Mouse (Mus musculus) liver, adult 2 months (tissue): ENCODE measurements around the gene Klhdc8a.

ENCODE experiments used
- CTCF ChIP-seq: fragments of 200-500 bp; IDR thresholded peaks from 2 replicates; pipeline ENCODE4 v1.5.1; 2011; ENCODE audit warnings: low read depth, low read length, control low read depth
- POLR2A ChIP-seq: fragments of 200-500 bp; IDR thresholded peaks from 2 replicates; pipeline ENCODE4 v1.6.1; 2011; ENCODE audit warnings: low read length, control low read depth; ENCODE audit not compliant: insufficient read depth; ENCODE audit errors: extremely low read depth

DNA sequence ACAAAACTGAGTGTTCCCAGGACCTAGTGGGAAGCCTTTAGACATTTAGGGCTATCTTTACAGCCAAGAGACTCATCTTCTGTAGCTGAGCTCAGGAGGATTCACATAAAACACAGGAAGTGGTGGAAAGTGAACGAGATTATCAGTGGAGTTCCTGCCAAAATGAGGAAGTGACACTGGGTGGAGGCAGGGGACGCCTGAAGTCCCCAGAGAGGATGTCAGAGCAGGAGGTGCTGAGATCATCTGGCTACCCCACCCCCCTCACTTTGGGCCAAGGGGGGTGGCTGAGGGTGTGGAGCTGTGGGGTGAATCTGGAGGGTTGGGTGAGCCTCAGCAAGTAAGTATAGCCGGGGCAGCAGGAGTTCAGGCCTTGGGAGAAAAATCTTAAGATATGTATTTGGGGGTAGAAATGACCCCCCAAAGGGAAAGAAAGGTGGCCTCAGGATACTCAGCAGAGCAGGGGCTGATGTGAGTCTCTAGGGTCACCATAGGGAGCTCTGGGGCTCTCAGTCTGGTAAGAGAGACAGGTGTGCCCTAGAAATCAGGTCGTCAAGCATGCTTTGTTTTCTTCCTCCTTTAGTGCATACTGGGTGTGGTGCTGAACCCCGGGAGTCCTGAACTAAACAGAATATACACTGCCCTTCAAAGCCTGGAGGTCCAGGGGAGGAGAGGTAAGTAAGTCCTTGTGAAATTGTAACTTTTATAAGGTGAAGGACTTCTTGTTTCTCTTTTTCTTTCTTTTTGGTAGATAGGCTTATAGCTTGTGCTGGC lies 43.5 kb downstream of the Klhdc8a start:
- no peak for TF ChIP-seq CTCF
- no peak for TF ChIP-seq POLR2A
